Mouse (Mus musculus): ENCODE data around the gene Klk1. TPM values are rescaled to one million over a fixed set of nuclear protein-coding genes. Genes with fewer than 3 reads are reported as not detected.

Klk1 gene
- polyA plus RNA-seq, 1 experiment from 2014 or later, result not detected

DNA sequence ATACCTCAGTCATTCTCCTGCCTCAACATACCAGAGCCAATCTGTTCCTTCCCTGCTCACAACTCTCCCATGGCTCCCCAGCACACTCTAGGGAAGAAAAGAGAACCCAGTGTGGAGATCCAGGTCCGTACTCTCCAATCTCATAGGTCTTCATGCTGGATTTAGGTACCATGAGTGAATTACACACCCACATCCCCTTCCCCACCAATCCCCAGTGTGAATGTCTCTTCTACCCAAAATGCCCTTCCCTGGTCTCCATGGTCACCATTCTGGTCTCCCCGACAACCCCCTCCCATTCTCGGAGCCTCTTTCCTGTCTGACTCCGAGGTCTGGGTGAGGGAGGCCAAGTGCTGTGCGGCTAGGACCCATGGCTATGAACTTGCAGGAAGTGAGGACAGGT is 36.0 kb downstream of the Klk1 start, which contains the start of gene Gm15517:
TSS of gene Gm15517 (plus strand) at position 301 of the 400 bp plus-strand sequence.
- ATAC-seq (ENCODE audit: low FRiP score), result no peak
- Histone ChIP-seq H3K4me1 (replicated peaks) (peaks cover 6% of the 10 kb centered on the region), H3K9ac (0 out of 2 replicates have a peak within 1 kb of the TSS, but pooled peaks have one; percentile 39), H3K27me3 (peaks cover 23% of the 10 kb centered on the region), H3K27ac (no peak within 1 kb of the TSS), H3K4me2 (no peak within 1 kb of the TSS), H3K36me3 (no peaks in the 10 kb centered on the region), H3K9me3 (no peaks in the 10 kb centered on the region), H3K4me3 (no peak within 1 kb of the TSS)
- 53% methylated on average over 5 of the region's 5 CpGs for WGBS

DNA sequence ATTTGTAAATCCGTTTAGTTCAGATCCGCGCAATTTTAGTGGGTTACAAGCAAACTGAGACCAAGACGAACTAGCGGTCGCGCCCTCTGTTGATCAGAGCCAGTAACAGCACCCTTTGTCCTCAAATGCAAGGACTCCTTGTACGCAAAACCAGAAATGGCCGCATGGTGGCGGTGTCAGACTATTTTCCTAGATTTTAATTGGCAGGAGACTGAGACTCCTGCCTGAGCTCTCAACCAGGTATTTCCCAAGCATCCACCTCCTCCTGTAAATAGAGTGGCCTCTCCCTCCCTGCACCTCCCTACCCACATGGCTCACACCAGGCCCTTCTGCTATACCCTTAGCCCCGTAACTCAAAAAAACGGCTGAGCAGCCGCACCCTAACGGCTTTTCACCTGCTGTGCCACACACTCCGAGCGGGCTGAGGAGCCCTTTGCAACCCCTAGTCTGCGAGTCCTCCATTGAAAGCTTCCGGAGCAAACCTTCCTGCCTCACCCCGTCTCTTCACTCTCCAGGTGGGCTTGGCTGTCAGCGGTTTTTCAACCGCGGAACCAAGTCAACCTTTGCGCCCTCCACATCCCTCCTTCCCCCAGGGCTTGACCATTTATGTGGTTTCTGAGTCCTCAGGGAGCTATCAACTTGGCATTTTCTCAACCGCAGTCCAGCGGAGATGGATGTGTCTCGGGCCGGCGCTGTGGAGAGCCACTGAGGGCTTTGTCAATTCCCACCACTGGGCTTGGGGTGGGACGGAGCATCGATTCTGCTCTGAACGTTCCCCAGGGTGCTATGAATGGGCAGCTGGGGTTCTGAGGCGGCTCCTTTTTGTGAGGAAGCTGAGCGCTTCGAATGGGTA is 37.9 kb downstream of the Klk1 start:
- 1% methylated on average over 34 of the region's 34 CpGs for WGBS
- peak; percentile 88 for ATAC-seq (ENCODE audit: low FRiP score)
- peaks cover 36% of the 10 kb centered on the region for H3K27me3 ChIP-seq
- no peaks in the 10 kb centered on the region for H3K36me3 ChIP-seq
- peak overlapping the region; percentile 71 for H3K9ac ChIP-seq
- H3K27ac ChIP-seq, result peak overlapping the region; percentile 86
- peaks cover 6% of the 10 kb centered on the region for H3K4me1 ChIP-seq (replicated peaks)
- peak overlapping the region; percentile 37 for H3K4me3 ChIP-seq
- H3K4me2 ChIP-seq, result peak overlapping the region; percentile 65
- H3K9me3 ChIP-seq, result no peaks in the 10 kb centered on the region

DNA sequence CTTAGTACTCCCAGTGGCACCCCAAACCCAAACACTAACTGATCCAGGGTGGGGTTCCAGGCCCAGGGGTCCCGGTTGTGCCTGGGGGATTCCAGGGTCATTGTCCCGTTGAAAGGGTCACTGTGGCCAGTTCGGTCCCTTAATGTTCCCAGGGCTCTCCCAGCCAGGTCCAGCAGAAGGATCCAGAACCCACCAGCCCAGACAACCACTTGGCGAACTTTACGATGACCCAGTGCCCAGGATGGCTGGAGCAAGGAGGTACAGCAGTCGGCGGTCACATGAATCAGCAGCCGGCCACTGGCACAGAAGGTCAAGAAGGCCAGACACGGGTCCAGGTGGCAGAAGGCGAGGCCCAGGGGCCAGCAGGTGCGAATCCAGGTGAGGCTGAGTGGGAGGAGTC is 43.0 kb downstream of the Klk1 start:
- Histone ChIP-seq H3K4me1 (replicated peaks) (peaks cover 4% of the 10 kb centered on the region), H3K36me3 (no peaks in the 10 kb centered on the region), H3K4me2 (no peak overlapping the region), H3K27ac (no peak overlapping the region), H3K27me3 (peaks cover 44% of the 10 kb centered on the region), H3K4me3 (no peak overlapping the region), H3K9me3 (no peaks in the 10 kb centered on the region), H3K9ac (0 out of 2 replicates have a peak overlapping the region, but pooled peaks have one; percentile 19)
- ATAC-seq (ENCODE audit: low FRiP score), result no peak
- WGBS, result 83% methylated on average over 11 of the region's 11 CpGs

DNA sequence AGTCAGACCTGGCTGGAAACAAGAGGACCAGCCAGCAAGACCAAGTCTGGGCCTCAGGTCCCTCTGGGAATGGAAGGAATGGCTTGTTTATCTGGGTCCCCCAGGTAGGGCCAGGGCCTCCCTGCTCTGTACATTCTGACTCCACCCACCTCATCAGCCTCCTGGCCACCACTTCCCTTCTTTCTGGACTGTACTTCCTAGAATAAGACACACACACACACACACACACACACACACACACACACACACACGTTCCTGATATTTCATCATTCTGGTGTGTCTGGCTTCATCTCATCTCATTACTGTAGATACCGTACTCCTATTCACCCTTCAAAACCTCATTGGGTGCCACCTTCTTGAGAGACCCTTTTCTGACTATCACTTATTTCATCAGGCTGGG is 44.2 kb downstream of the Klk1 start:
- Histone ChIP-seq H3K9ac (no peak overlapping the region), H3K9me3 (no peaks in the 10 kb centered on the region), H3K36me3 (no peaks in the 10 kb centered on the region), H3K27ac (no peak overlapping the region), H3K4me3 (no peak overlapping the region), H3K4me2 (no peak overlapping the region), H3K27me3 (peaks cover 52% of the 10 kb centered on the region), H3K4me1 (replicated peaks) (no peaks in the 10 kb centered on the region)
- ATAC-seq (ENCODE audit: low FRiP score), result no peak
- 95% methylated on average over 2 of the region's 2 CpGs for WGBS

DNA sequence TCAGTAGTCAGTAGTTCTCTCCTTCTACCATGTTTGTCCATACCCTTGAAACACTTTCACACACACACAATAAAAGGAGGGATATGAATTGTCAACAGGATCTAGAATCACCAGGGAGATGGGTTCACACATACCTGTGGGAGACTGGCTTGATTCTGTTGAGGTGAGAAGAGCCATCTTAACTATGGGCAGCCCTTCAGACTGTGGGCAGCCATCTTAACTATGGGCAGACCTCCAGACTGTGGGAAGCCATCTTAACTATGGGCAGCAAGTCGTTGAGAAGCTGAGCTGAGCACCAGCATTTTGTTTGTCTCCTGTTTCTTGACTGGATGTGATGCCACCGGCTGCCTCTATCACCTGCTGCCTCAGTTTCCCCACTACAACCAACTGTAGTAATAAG is 46.1 kb downstream of the Klk1 start:
- H3K9me3 ChIP-seq, result no peaks in the 10 kb centered on the region
- H3K36me3 ChIP-seq, result no peaks in the 10 kb centered on the region
- no peak overlapping the region for H3K4me2 ChIP-seq
- H3K9ac ChIP-seq, result no peak overlapping the region
- no peak overlapping the region for H3K4me3 ChIP-seq
- H3K27me3 ChIP-seq, result peaks cover 50% of the 10 kb centered on the region
- no peak overlapping the region for H3K27ac ChIP-seq
- 69% methylated on average over 2 of the region's 2 CpGs for WGBS
- ATAC-seq (ENCODE audit: low FRiP score), result no peak
- no peaks in the 10 kb centered on the region for H3K4me1 ChIP-seq (replicated peaks)

DNA sequence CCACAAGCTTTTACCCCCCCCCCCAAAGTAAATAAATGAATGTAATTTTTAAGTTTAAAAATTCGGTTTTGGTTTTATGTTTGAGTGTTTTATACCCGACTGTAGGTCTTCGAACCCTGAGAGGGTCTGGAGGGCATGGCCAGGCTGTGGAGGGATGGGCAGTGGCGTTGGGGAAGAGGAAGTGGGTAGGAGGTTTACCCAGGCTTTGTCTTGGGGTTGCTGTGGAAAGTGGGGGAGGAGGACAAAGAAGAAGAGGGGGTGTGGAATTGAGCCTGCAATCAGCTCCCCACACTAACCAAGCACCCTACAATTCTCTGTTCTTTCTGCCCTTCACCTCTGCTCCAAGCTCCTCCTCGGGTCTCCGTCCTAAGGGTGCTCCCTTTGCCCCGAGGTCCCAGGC is 47.4 kb downstream of the Klk1 start:
- no peak for ATAC-seq (ENCODE audit: low FRiP score)
- Histone ChIP-seq H3K4me1 (replicated peaks) (no peaks in the 10 kb centered on the region), H3K4me3 (no peak overlapping the region), H3K27me3 (peaks cover 41% of the 10 kb centered on the region), H3K9me3 (no peaks in the 10 kb centered on the region), H3K4me2 (no peak overlapping the region), H3K9ac (no peak overlapping the region; the same call in 1 of the 2 replicates), H3K27ac (no peak overlapping the region), H3K36me3 (no peaks in the 10 kb centered on the region)
- WGBS, result 90% methylated on average over 7 of the region's 7 CpGs

DNA sequence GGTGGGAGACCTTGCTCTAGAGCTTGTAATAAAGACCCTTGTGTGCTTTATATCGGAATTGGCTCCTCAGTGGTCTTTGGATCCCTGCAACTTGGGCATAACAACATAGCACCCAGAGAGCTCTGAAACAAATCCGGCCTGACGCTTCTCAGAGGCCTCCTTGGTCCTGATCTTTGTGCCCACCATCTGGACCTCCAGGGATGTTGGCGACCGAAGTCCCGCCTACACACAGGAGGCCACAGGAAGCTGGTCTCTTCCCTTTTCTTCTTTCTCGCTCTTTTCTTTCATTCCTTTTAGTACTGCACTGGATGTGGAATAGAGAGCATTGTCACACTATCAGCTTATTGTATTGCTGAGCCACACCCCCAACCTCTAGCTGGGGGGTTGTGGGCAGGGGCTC is 48.3 kb downstream of the Klk1 start:
- Histone ChIP-seq H3K4me1 (replicated peaks) (no peaks in the 10 kb centered on the region), H3K9ac (no peak overlapping the region)
- WGBS, result 48% methylated on average over 7 of the region's 7 CpGs

DNA sequence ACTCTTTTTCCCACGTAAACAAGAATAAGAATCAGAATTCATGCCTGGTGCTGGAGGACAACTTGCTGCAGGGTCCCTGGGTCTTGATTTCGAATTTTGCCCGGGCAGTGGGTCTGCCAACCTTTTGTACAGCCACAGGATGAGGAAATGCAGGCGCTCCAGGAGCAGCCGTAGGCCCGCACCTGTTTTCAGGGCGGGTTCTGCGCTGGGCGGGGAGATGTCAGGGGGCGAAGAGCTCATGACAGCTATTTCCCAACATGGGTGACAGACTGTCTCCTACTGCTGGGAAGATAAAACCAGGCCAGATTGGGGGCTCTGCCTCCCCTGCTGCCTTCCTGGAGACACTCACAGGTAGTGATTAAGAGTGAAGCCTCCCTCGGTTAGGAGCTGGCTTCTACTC is 48.9 kb downstream of the Klk1 start:
- Histone ChIP-seq H3K9me3 (no peaks in the 10 kb centered on the region), H3K4me3 (no peak overlapping the region), H3K36me3 (no peaks in the 10 kb centered on the region), H3K27me3 (peaks cover 25% of the 10 kb centered on the region), H3K27ac (no peak overlapping the region), H3K9ac (no peak overlapping the region), H3K4me2 (no peak overlapping the region), H3K4me1 (replicated peaks) (no peaks in the 10 kb centered on the region)
- 35% methylated on average over 11 of the region's 11 CpGs for WGBS
- ATAC-seq (ENCODE audit: low FRiP score), result no peak

More for the DNA sequence above, 48.3 kb downstream of the Klk1 start:
- ATAC-seq (ENCODE audit: low FRiP score), result no peak
- Histone ChIP-seq H3K27me3 (peaks cover 32% of the 10 kb centered on the region), H3K36me3 (no peaks in the 10 kb centered on the region), H3K4me2 (no peak overlapping the region), H3K27ac (no peak overlapping the region), H3K4me3 (no peak overlapping the region), H3K9me3 (no peaks in the 10 kb centered on the region)

DNA sequence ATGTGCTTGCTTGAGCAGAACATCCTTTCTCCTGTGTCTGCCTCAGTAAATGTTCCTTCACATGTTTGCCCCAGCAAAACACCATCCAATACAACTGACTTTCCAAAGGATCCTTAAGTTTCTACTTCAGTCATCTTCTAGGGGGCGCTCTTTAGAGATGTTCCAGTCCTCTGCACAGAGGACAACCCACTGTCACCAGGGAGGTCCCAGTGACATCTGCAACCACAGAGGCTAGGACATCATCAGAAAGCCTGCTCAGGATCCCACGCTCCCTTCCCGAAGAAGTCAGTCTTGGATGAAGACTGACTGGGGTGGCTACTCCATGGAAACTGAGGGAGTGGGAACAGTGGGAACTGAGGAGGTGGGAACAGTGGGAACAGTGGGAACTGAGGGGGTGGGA is 50.4 kb downstream of the Klk1 start:
- no peaks in the 10 kb centered on the region for H3K4me1 ChIP-seq (replicated peaks)
- peaks cover 21% of the 10 kb centered on the region for H3K27me3 ChIP-seq
- H3K4me2 ChIP-seq, result no peak overlapping the region
- H3K27ac ChIP-seq, result no peak overlapping the region
- no peaks in the 10 kb centered on the region for H3K36me3 ChIP-seq
- no peak overlapping the region for H3K4me3 ChIP-seq
- 79% methylated on average over 3 of the region's 3 CpGs for WGBS
- H3K9ac ChIP-seq, result no peak overlapping the region
- H3K9me3 ChIP-seq, result no peaks in the 10 kb centered on the region
- ATAC-seq (ENCODE audit: low FRiP score), result no peak

DNA sequence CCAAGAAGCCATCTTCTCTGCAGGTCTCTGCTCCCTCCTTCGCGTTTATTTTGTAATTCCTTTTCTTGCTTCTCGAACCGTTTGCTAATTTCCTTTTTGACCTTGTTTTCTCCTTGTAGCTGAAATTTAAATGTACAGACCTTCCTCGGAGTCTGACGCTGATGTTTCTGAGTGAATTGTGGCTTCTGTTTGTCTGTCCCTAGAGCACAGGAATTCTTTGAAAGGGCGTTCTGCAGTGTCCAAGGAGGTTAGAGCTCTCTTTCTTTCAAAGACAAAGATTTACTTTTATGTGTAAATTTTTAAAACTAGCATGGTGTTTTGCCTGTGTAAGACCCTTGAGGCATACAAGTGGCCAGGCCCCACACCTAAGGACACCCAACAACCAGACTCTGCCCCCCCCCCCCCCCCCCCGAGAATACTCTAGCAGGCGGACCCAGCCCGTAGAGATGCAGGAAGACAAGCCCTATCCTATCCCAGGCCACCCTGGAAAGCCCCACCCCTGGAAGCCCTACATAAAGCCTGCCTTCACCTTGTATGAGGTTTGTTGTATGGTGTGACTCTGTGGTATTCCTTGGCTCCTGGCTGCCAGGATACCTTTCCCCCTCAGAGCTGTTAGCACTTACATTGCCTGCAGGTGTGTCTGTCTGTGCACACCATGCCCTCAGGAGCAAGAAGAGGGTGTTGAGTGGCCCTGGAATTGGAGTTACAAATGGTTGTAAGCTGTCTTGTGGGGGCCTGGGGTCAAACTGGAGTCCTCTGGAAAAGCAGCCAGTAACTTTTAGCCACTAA is 51.5 kb downstream of the Klk1 start:
- Histone ChIP-seq H3K27me3 (peaks cover 21% of the 10 kb centered on the region), H3K4me2 (no peak overlapping the region), H3K9me3 (no peaks in the 10 kb centered on the region), H3K9ac (no peak overlapping the region), H3K27ac (no peak overlapping the region), H3K4me3 (no peak overlapping the region), H3K4me1 (replicated peaks) (0 out of 2 replicates have a peak, but pooled peaks cover 3% of the 10 kb centered on the region), H3K36me3 (no peaks in the 10 kb centered on the region)
- no peak for ATAC-seq (ENCODE audit: low FRiP score)
- 65% methylated on average over 10 of the region's 10 CpGs for WGBS

DNA sequence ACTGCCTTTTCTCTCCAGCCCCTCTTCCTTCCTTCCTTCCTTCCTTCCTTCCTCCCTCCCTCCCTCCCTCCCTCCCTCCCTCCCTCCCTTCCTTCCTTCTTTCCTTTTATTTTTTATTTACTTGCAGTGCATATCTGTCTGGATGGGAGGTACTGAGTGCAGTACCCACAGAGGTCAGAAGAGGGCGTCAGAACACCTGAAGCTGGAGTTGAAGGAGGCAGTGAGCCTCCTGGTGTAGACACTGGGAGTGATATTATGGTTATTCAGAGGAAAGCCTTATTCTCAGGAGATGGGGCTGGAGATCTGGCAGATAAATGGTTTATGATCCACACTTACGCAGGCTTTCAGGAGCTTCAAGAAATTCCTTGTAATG is 52.1 kb downstream of the Klk1 start:
- Histone ChIP-seq H3K4me2 (no peak overlapping the region), H3K9me3 (no peaks in the 10 kb centered on the region), H3K36me3 (no peaks in the 10 kb centered on the region), H3K27me3 (peaks cover 18% of the 10 kb centered on the region), H3K4me1 (replicated peaks) (0 out of 2 replicates have a peak, but pooled peaks cover 4% of the 10 kb centered on the region), H3K4me3 (no peak overlapping the region), H3K9ac (no peak overlapping the region), H3K27ac (no peak overlapping the region)
- WGBS, result 45% methylated on average over 2 of the region's 2 CpGs
- no peak for ATAC-seq (ENCODE audit: low FRiP score)
